Mouse (Mus musculus): Measurements from ENCODE around the gene Elf2.
"Not testable (repeated sequence)": the region's sequence is repeated elsewhere in the genome, so short reads cannot be mapped to it uniquely, and the experiment has no call there.

- not testable (repeated sequence) for TF ChIP-seq CTCF (IDR thresholded peaks at IDR 0.05; ENCODE audit: borderline replicate concordance, insufficient read depth, low read depth, low read length); POLR2A (IDR thresholded peaks at IDR 0.05; ENCODE audit: borderline replicate concordance, insufficient read depth, low read length)
These were observed 3.7 kb upstream of the Elf2 start for GRCm38 (mm10) chr3:51344182-51344581.
